Mouse (Mus musculus): ENCODE data around the gene Cdhr5.

GRCm38 (mm10) chr7:141226535-141226934, 50.1 kb downstream of the Cdhr5 start:
- TF ChIP-seq POLR2A (IDR thresholded peaks at IDR 0.05; ENCODE audit: insufficient read length, low read depth) (no peak), MYOD1 (IDR thresholded peaks at IDR 0.05; ENCODE audit: control insufficient read depth in 1 of 3, insufficient read length in 2 of 3, low read depth in 2 of 3) (no peak), CEBPB (IDR thresholded peaks at IDR 0.05; ENCODE audit: insufficient read depth, poor library complexity, severe bottlenecking) (no peak), TCF12 (IDR thresholded peaks at IDR 0.05; ENCODE audit: insufficient read depth, poor library complexity, severe bottlenecking) (no peak), E2F4 (IDR thresholded peaks at IDR 0.05; ENCODE audit: insufficient read depth) (no peak), USF1 (IDR thresholded peaks at IDR 0.05; ENCODE audit: low read depth) (no peak), MYOG (IDR thresholded peaks at IDR 0.05; ENCODE audit: control insufficient read depth in 1 of 3, insufficient read depth in 1 of 3, insufficient read length in 2 of 3, low read depth in 2 of 3) (no peak), POLR2AphosphoS2 (IDR thresholded peaks at IDR 0.05; ENCODE audit: insufficient read length, low read depth) (no peak)

Measured in myocyte (in vitro differentiated cells).